Mouse (Mus musculus) CH12.LX (cell line): ENCODE data around the gene Tmem246. TPM values are rescaled to one million over a fixed set of nuclear protein-coding genes. Genes with fewer than 3 reads are reported as not detected.

Experiments used
- DNase-seq: peaks from one replicate; pipeline ENCODE4 v3.0.0-alpha.2; 2013; ENCODE audit errors: extremely low read depth
- H3K27ac ChIP-seq: 2 replicates; pipeline ENCODE4 v1.5.1; 2012; ENCODE audit warnings: low read depth, mild to moderate bottlenecking, control low read depth, moderate library complexity; ENCODE audit not compliant: insufficient read depth
- H3K27me3 ChIP-seq: replicated peaks from 2 replicates; pipeline ENCODE3; 2012; ENCODE audit warnings: inconsistent platforms
- H3K36me3 ChIP-seq, 2 experiments: replicated peaks in 1 of 2; 2 replicates each; pipeline versions ENCODE3 to v1.6.1; 2012; ENCODE audit warnings: inconsistent platforms in 1 of 2, low read length in 1 of 2, mild to moderate bottlenecking in 1 of 2, mixed read lengths in 1 of 2, moderate library complexity in 1 of 2; ENCODE audit not compliant: control insufficient read depth in 1 of 2, insufficient read depth in 1 of 2
- H3K4me1 ChIP-seq, 2 experiments: 2 replicates each; pipeline ENCODE4 v1.6.1; 2012; ENCODE audit warnings: inconsistent platforms in 1 of 2, moderate library complexity in 1 of 2; ENCODE audit not compliant: insufficient read depth in 2 of 2, control insufficient read depth in 1 of 2
- H3K4me2 ChIP-seq: 2 replicates; pipeline ENCODE4 v1.6.1; 2012; ENCODE audit warnings: low read depth, mild to moderate bottlenecking, control low read depth; ENCODE audit not compliant: poor library complexity, insufficient read depth, severe bottlenecking
- H3K4me3 ChIP-seq, 3 experiments: fragments of 150-350 bp in 1 of 3; sonication (generic) in 1 of 3; replicated peaks in 1 of 3; 2 replicates each; pipeline versions ENCODE3 to v1.5.1; 2011 to 2012; ENCODE audit warnings: low read depth in 2 of 3, low read length in 2 of 3, mild to moderate bottlenecking in 2 of 3, moderate library complexity in 2 of 3, control low read depth in 1 of 3, improper control_type of control experiment in 1 of 3, inconsistent platforms in 1 of 3, mixed read lengths in 1 of 3; ENCODE audit not compliant: poor library complexity in 1 of 3
- H3K79me2 ChIP-seq: replicated peaks from 2 replicates; pipeline ENCODE4 v1.6.1; 2012; ENCODE audit warnings: mild to moderate bottlenecking, moderate library complexity; ENCODE audit not compliant: control insufficient read depth, poor library complexity, insufficient read depth, severe bottlenecking; ENCODE audit errors: extremely low read depth
- H3K9ac ChIP-seq: 2 replicates; pipeline ENCODE4 v1.6.1; 2012; ENCODE audit warnings: low read depth, mild to moderate bottlenecking, control low read depth, moderate library complexity; ENCODE audit not compliant: insufficient read depth
- H3K9me3 ChIP-seq: replicated peaks from 2 replicates; pipeline ENCODE3; 2012; ENCODE audit warnings: low read length, inconsistent platforms, mixed read lengths
- BHLHE40 ChIP-seq: IDR thresholded peaks from 2 replicates; pipeline ENCODE4 v1.6.1; 2011; ENCODE audit warnings: mild to moderate bottlenecking, low read depth, low read length, improper control_type of control experiment
- CHD1 ChIP-seq: IDR thresholded peaks from 2 replicates; pipeline ENCODE4 v1.6.1; 2012; ENCODE audit warnings: low read depth, low read length, improper control_type of control experiment, inconsistent platforms
- CHD2 ChIP-seq: IDR thresholded peaks from 2 replicates; pipeline ENCODE4 v1.6.1; 2011; ENCODE audit warnings: low read length, improper control_type of control experiment
- E2F4 ChIP-seq: IDR thresholded peaks from 2 replicates; pipeline ENCODE4 v1.6.1; 2011; ENCODE audit warnings: low read depth, low read length, improper control_type of control experiment; ENCODE audit not compliant: insufficient replicate concordance
- HCFC1 ChIP-seq: IDR thresholded peaks from 2 replicates; pipeline ENCODE4 v1.6.1; 2012; ENCODE audit warnings: low read depth, mild to moderate bottlenecking, inconsistent platforms, low read length, improper control_type of control experiment
- JUN ChIP-seq: IDR thresholded peaks from 2 replicates; pipeline ENCODE4 v1.6.1; 2011; ENCODE audit warnings: low read depth, mild to moderate bottlenecking, low read length, improper control_type of control experiment, moderate library complexity; ENCODE audit not compliant: insufficient read depth
- JUND ChIP-seq: conservative IDR thresholded peaks from 2 replicates; pipeline ENCODE4 v1.6.1; 2011; ENCODE audit warnings: low read depth, low read length, improper control_type of control experiment
- KAT2A ChIP-seq: IDR thresholded peaks from 2 replicates; pipeline ENCODE4 v1.6.1; 2012; ENCODE audit warnings: low read length, improper control_type of control experiment, inconsistent platforms; ENCODE audit not compliant: insufficient replicate concordance
- MAX ChIP-seq: IDR thresholded peaks from 2 replicates; pipeline ENCODE4 v1.6.1; 2011; ENCODE audit warnings: low read length, improper control_type of control experiment
- MAZ ChIP-seq: IDR thresholded peaks from 2 replicates; pipeline ENCODE4 v1.6.1; 2012; ENCODE audit warnings: low read depth, mild to moderate bottlenecking, inconsistent platforms, low read length, improper control_type of control experiment, moderate library complexity
- MEF2A ChIP-seq: IDR thresholded peaks from 2 replicates; pipeline ENCODE4 v1.6.1; 2014; ENCODE audit warnings: low read depth, mild to moderate bottlenecking, inconsistent platforms, low read length, improper control_type of control experiment, borderline replicate concordance
- MXI1 ChIP-seq: IDR thresholded peaks from 2 replicates; pipeline ENCODE4 v1.6.1; 2011; ENCODE audit warnings: mild to moderate bottlenecking, low read depth, low read length, improper control_type of control experiment
- MYC ChIP-seq: IDR thresholded peaks from 2 replicates; pipeline ENCODE4 v1.6.1; 2011; ENCODE audit warnings: low read depth, mild to moderate bottlenecking, improper control_type of control experiment, low read length
- NELFE ChIP-seq: IDR thresholded peaks from 2 replicates; pipeline ENCODE4 v1.6.1; 2011; ENCODE audit warnings: low read depth, low read length, improper control_type of control experiment
- POLR2A ChIP-seq: IDR thresholded peaks from 2 replicates; pipeline ENCODE4 v1.6.1; 2011; ENCODE audit warnings: low read depth, mild to moderate bottlenecking, improper control_type of control experiment, low read length
- POLR2AphosphoS2 ChIP-seq: IDR thresholded peaks from 2 replicates; pipeline ENCODE4 v1.6.1; 2011; ENCODE audit warnings: low read depth, low read length, improper control_type of control experiment
- ZC3H11A ChIP-seq: IDR thresholded peaks from 2 replicates; pipeline ENCODE4 v1.6.1; 2012; ENCODE audit warnings: low read depth, mild to moderate bottlenecking, inconsistent platforms, low read length, improper control_type of control experiment
- ZKSCAN1 ChIP-seq: IDR thresholded peaks from 2 replicates; pipeline ENCODE4 v1.6.1; 2012; ENCODE audit warnings: low read depth, inconsistent platforms, low read length, improper control_type of control experiment, borderline replicate concordance
- dilution Hi-C: fragments of 300-500 bp; cut with MboI; formaldehyde crosslinking; loops from 2 replicates; pipeline ENCODE4 v1.14.3; 2020; ENCODE audit warnings: low sequenced_read_pairs; ENCODE audit not compliant: extremely low pct_unique_long_range_greater_than_20kb, extremely low pct_ligation_motif_present
- in situ Hi-C: fragments of 300-500 bp; cut with MboI; formaldehyde crosslinking; loops from 3 replicates; pipeline ENCODE4 v1.14.3; 2019; ENCODE audit warnings: low sequenced_read_pairs, low pct_ligation_motif_present, low pct_unique_long_range_greater_than_20kb, mixed read lengths
- polyA plus RNA-seq: library from polyadenylated mRNA; unstranded; fragments of >175 nt; gene quantifications from 2 replicates; pipeline ENCODE4 v1.2.1, GENCODE M21; 2012; ENCODE audit warnings: low read depth; ENCODE audit not compliant: insufficient read length
- total RNA-seq, 2 experiments: library from RNA; depleted of rRNA; stranded (reverse); fragments of 300-350 nt in 1 of 2; fragments of >200 nt in 1 of 2; gene quantifications; 2 replicates each; pipeline ENCODE4 v1.2.3; 2012 to 2014

Tmem246 gene
- total and polyA plus RNA-seq, 3 experiments = 0.13 to 0.49 (median 0.24) TPM

GRCm38 (mm10) chr4:49547544-49548219, 50.0 kb downstream of the Tmem246 start:
- DNase-seq = no peak
- Histone ChIP-seq H3K4me3 (no peak overlapping the region), H3K4me1 (no peaks in the 10 kb centered on the region), H3K9ac (no peak overlapping the region), H3K9me3 (no peaks in the 10 kb centered on the region), H3K79me2 (no peaks in the 10 kb centered on the region), H3K36me3 (no peaks in the 10 kb centered on the region), H3K27ac (no peak overlapping the region), H3K4me2 (no peak overlapping the region), H3K27me3 (no peaks in the 10 kb centered on the region)
- TF ChIP-seq MEF2A = no peak
- no peak for TF ChIP-seq MAZ
- no peak for TF ChIP-seq POLR2A
- TF ChIP-seq MYC = no peak
- TF ChIP-seq JUND = no peak
- no peak for TF ChIP-seq CHD1
- TF ChIP-seq JUN = no peak
- no peak for TF ChIP-seq NELFE
- TF ChIP-seq MAX = no peak
- TF ChIP-seq E2F4 = no peak
- TF ChIP-seq ZKSCAN1 = no peak
- no peak for TF ChIP-seq POLR2AphosphoS2
- no peak for TF ChIP-seq KAT2A
- TF ChIP-seq BHLHE40 = no peak
- TF ChIP-seq HCFC1 = no peak
- no peak for TF ChIP-seq CHD2
- no peak for TF ChIP-seq MXI1
- no peak for TF ChIP-seq ZC3H11A
- dilution Hi-C loops (no loop called here), in situ Hi-C loops (no loop called here)

GRCm38 (mm10) chr4:49546873-49547543, 50.7 kb downstream of the Tmem246 start:
- Histone ChIP-seq H3K79me2 (no peaks in the 10 kb centered on the region), H3K4me2 (no peak overlapping the region), H3K27me3 (no peaks in the 10 kb centered on the region), H3K9ac (no peak overlapping the region), H3K9me3 (no peaks in the 10 kb centered on the region), H3K27ac (no peak overlapping the region), H3K4me3 (no peak overlapping the region), H3K4me1 (no peaks in the 10 kb centered on the region), H3K36me3 (no peaks in the 10 kb centered on the region)
- no peak for TF ChIP-seq MAX
- no peak for DNase-seq
- in situ Hi-C loops = no loop called here
- dilution Hi-C loops = no loop called here
